Mouse (Mus musculus) layer of hippocampus, adult 9-10 months (tissue): ENCODE results near the gene Camk2n2.
A peak's percentile ranks its signal among the peaks of the same experiment; 100 is the strongest.
"Not testable (repeated sequence)": the region's sequence is repeated elsewhere in the genome, so short reads cannot be mapped to it uniquely, and the experiment has no call there.

Source experiments
- DNase-seq: peaks from one replicate; pipeline ENCODE4 v3.0.0; 2022; ENCODE audit warnings: low spot score

The Camk2n2 gene

GRCm38 (mm10) chr16:20621191-20621990 lies at the start of gene Camk2n2:
Gene Camk2n2 (minus strand): TSS chr16:20621287.
- DNase-seq = no peak

DNA sequence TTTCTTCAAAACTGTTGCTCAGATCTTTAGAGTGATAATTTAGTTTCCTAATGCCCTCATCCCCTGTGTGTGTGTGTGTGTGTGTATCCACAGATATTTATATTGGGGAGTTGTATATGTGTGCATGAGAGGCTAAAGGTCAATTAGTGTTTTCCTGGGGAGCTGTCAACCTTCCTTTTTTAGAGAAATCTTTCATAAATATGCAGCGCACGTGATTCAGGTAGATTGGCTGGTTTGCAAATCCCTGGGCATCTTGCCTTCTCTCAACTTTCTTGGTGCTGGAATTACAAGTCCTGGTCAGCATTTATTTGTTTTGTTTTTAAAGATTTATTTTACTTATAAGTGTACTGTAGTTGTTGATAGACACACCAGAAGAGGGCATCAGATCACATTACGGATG lies 49.2 kb upstream of the Camk2n2 start:
- DNase-seq = no peak

GRCm38 (mm10) chr16:20668013-20668412 lies 46.9 kb upstream of the Camk2n2 start, which contains the start of gene Eif4g1:
Gene Eif4g1 (plus strand): TSS chr16:20668313.
- not testable (repeated sequence) for DNase-seq

DNA sequence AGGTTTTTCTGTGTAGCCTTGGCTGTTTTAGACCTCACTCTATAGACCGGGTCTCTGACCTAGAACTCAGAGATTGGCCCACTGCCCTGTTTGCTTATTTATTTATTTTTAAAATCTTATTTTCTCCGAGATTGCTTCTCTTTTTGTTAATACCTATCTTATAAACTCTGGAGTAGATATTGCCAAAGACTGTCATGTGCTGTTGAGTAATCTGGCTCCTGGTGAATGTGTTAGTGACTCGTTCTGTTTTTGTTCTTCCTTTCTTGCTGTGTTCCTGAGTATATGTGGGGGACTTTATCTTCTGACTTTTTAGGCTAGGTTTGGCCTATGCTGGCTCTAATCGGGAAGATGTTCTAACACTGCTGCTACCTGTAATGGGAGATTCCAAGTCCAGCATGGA lies 36.6 kb upstream of the Camk2n2 start:
- no peak for DNase-seq

DNA sequence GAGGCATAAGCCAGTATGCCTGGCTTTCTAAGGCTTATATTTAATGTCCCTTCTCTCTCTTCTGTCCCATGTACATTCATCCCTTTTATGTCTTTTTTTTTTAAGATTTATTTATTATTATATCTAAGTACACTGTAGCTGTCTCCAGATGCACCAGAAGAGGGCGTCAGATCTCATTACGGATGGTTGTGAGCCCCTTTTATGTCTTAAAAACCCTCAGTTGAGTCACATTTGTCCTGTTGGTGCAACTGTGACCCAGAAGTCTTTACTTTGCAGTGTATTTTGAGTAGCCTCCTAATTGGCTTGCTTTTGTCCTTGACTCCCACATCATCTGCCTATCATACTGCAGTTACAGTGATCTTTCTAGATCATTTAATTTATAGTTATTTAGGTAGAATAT lies 32.2 kb upstream of the Camk2n2 start:
- no peak for DNase-seq

GRCm38 (mm10) chr16:20651947-20652310 lies 30.8 kb upstream of the Camk2n2 start:
- DNase-seq = no peak

- DNase-seq = peak; percentile 84
Observed at GRCm38 (mm10) chr16:20651076-20651946, 30.2 kb upstream of the Camk2n2 start, which contains the start of gene Psmd2. Gene Psmd2 (plus strand): TSS chr16:20651652.

DNA sequence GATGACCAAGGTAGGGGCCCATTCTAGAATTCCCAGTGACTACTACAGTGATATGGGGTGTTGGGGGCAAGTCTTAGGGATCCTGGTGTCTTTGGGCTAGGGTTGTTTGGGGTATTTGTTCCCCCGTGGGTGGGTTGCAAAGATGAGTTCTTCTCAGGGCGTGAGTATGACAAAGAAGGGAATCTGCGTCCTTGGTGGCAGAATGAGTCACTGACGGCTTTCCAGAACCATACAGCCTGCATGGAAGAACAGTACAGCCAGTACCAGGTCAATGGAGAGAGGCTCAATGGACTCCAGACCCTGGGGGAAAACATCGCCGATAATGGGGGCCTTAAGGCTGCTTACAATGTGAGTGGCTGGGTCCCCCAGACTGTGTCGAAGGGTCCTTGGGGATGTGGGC lies 22.8 kb upstream of the Camk2n2 start:
- no peak for DNase-seq

GRCm38 (mm10) chr16:20642161-20642560 lies 21.1 kb upstream of the Camk2n2 start:
- DNase-seq = peak; percentile 47

- DNase-seq = no peak
Observed at GRCm38 (mm10) chr16:20638367-20638766, 17.3 kb upstream of the Camk2n2 start.

DNA sequence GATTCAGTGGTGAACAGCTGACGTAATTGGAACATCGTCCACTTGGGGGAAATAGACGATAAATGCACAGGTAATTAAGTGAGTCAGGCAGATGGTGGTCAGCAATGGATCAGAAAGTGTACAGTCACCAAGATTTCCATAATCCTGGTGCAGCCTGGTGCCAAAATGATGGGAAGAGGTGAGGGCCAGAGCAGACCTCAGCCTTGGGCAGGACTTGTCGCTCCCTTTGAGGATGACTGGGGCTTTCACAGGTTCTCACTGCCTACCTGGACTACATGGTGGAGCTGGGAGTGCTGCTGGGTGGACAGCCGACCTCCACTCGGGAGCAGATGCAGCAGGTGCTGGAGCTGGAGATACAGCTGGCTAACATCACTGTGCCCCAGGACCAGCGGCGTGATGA lies 16.3 kb upstream of the Camk2n2 start:
- DNase-seq = no peak

DNA sequence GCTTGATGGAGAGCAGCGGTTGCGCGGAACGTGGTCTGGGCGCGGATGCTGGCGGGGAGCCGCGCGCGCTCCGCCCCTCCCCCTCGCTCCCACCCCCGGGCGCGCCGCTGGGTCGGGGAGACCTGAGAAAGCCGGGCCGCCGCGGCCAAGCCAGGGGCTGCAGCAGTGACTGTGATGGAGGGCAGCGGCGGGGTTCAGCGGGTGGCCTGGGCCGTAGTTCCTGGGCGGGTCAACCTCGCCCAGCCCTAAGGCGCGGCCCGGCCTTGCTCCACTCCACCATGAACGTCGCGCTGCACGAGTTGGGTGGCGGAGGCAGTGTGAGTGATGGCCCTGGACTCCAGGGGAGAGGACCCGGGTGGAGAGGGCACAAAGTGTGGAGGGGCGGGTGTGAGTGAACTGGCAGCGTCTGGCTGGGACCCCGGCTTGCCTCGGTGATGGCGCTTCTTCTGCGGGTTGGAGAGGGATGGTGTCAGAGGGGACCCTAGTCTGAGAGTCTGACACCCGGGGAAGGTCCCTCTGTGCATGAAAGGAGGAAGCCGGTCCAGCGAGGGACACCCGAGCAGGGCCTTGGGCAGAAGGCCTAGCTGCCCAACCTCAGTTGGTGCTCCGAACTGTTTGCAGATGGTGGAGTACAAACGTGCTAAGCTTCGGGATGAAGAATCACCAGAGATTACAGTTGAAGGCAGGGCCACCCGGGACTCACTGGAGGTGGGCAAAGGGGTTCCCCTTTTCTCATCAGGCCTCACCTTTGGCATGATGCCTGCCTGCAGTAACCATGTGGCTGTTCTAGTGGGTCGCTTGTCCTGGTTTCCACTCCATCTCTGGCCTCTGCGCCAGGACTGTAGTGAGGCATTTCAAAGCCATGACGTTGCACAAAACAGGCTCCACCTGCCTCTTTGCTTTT lies 8.9 kb upstream of the Camk2n2 start, which contains the start of gene Ece2:
Gene Ece2 (plus strand): TSS at position 98 of the 904 bp plus-strand sequence.
- DNase-seq = no peak

- no peak for DNase-seq
Observed at GRCm38 (mm10) chr16:20628871-20629391, 7.8 kb upstream of the Camk2n2 start.

- no peak for DNase-seq
Observed at GRCm38 (mm10) chr16:20623211-20623610, 2.1 kb upstream of the Camk2n2 start.

DNA sequence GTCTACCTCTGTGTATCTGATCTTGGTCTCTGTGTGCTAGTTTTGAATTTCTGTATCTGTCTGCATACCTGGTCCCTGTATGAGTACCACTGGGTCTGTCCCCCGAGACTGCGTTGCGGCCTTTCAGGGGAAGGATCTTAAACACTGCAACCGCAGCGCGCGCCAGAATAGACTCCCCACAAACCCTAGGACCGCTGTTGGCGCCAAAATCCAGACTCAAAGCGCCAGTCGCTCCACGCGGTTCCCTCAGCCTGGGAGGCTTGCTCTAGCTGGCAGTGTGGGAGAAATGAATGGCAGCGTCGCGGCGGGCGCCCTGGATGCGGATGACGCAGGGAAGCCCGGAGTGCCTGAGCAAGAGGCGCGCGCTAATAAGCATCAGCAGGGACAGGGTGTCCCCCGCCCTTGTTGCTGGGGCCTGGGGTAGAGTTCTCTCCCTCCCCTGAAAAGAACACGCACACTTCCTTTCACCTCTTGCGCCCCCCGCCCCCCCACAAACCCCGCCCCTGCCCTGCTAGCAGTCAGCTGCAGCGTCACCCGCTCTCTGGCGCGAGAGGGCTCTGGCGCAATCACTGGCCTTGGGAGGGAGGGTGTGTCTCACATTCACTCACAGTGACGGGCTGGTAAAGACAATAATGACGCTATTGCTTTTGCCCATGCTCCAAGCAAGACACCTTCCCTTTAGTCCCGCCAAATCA lies 1.1 kb upstream of the Camk2n2 start:
- no peak for DNase-seq

DNA sequence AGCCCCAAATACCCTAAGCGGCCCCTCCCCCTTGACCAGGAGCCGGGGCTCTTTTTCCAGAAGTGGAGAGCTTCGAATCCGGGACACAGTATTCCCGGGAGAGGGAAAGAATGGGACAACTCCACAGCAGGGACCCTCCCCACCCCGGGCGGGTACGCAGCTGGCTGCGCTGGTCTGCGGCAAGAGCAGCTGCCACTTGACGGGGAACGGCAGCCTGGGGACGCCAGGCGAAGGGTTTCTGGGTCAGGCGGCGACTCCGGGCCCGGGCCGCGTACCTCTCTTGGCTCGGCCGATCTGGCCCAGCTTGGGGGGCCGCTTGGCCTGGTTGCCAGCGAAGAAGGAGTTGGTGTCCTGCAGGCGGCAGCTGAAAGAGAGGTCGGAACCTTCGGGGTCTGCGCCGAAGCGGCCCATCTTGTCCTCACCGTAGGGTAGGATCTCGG lies 316 bp downstream of the Camk2n2 start:
- DNase-seq = no peak

- DNase-seq = no peak
Observed at GRCm38 (mm10) chr16:20620399-20620735, 720 bp downstream of the Camk2n2 start.

DNA sequence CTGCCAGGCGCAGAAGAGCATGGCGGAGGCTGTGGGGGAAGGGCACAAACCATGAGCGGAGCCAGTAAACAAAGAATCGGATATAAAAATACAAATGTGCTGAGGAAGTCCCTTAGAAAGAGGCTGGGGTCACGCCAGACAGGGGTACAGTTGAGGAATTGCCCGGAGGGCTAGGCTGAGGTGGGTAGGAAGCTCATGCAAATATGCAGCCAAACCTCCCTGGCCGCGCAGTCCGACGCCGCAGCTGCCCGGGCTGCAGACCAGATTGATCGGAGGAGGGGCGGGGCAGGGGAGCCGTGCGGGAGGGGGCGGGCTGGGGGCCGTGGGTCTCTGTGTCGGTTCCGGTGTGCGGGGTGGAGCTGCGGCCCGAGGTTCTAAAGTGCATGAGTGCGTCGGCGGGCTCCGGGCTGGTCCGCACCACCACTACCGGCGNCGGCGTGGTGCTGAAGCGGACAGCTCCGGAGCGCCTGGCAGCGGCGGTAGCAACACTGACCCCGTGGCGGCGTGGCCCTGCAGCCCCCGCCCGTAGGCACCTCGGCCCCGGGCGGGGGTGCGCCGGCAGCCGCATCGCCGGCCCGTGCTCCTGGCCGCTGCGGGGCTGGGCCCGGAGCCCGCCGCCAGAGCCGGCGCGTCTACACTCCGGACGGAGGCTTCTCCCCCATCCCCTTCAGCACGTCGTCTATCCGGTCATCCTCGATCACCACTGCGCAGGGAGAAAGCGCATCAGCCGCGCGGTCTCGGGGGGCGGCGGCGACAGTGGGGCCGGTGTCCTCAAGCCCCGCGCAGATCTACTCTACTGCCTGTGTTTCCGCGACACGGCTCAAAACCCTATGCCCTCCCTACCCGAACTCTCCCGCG lies 1.3 kb downstream of the Camk2n2 start:
- DNase-seq = no peak

- no peak for DNase-seq
Observed at GRCm38 (mm10) chr16:20611357-20612227, 9.5 kb downstream of the Camk2n2 start, which contains the start of the genes Eef1akmt4, Gm49333 and Alg3. Gene Eef1akmt4 (plus strand): TSS chr16:20611593. Gene Gm49333 (plus strand): TSS chr16:20611610. Gene Alg3 (minus strand): TSS chr16:20611735.
